Comparison of ENCODE assay signal across 13 mouse cellular contexts in the genomic region with DNA sequence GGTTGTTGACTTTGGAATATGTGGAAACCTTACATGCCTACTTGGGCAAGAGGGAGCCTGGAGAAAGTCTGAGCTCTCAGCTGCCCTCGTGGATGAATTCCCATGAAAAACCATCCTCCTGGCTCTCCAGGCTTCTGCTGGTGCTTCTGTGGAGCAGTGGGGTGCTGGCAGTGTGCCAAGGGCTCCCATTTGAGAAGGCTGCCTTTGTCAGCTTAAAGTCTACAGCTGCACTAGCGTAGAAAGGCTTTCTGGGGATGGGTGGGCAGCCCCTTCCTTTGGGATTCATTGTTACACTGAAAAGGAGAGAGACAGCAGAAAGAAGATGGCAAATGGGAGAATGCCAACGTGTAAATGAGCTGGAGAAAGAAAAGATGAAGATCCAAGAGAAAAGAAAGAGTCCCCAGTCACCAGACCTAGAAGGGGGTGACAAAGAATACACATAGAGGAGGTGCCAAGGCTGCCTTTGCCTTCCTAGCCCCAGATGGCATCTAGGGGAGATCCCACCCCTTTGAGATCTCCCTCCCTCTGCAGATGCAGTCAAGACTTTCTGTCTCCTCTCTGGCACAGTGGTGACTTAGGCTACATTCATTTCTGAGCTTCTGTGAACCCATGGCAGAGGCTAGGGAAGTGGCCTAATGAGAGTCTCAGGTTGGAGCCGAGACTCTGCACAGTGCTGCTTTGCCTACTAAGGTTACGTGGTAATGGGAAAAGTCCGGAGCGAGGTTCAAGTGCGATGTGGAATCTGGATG.
A peak's percentile ranks its signal among the peaks of the same experiment; 100 is the strongest.
DNase-seq lines count a peak whose midpoint lies in the region; ATAC-seq lines count a peak whose summit lies in the region.
"Had no signal": no experiment of that assay in that cellular context is flagged by ENCODE, and none has a peak within 500 bp of the region (broad histone marks: within the 10 kb centered on the region; RNA-seq: fewer than 3 reads in every experiment).

No protein-coding gene starts in this region.

- no peak overlapping the region for H3K4me2 ChIP-seq in midbrain, embryonic 13.5 days (replicated peaks)
- no peak overlapping the region for H3K4me2 ChIP-seq in midbrain, embryonic 16.5 days (ENCODE audit: low read length)
- H3K4me2 ChIP-seq in forebrain, embryonic 16.5 days (ENCODE audit: low read length), result no peak overlapping the region
- H3K4me2 ChIP-seq in hindbrain, embryonic 15.5 days, result no peak overlapping the region
- H3K4me2 ChIP-seq: heart, embryonic 13.5 days; liver, embryonic 13.5 days; stomach, embryonic 15.5 days had no signal

- no peaks in the 10 kb centered on the region for H3K36me3 ChIP-seq in midbrain, embryonic 13.5 days
- H3K36me3 ChIP-seq in midbrain, embryonic 16.5 days (ENCODE audit: control insufficient read depth, insufficient read depth, low read length), result no peaks in the 10 kb centered on the region
- no peaks in the 10 kb centered on the region for H3K36me3 ChIP-seq in forebrain, embryonic 16.5 days (ENCODE audit: control insufficient read depth, insufficient read depth)
- H3K36me3 ChIP-seq in hindbrain, embryonic 15.5 days, result no peaks in the 10 kb centered on the region
- H3K36me3 ChIP-seq: heart, embryonic 13.5 days; liver, embryonic 13.5 days; stomach, embryonic 15.5 days had no signal

- no peaks in the 10 kb centered on the region; the same call in 1 of the 2 replicates for H3K4me1 ChIP-seq in midbrain, embryonic 13.5 days (replicated peaks)
- H3K4me1 ChIP-seq in midbrain, embryonic 16.5 days (ENCODE audit: control insufficient read depth, insufficient read depth, low read length), result no peaks in the 10 kb centered on the region; the same call in 1 of the 2 replicates
- peaks cover 7% of the 10 kb centered on the region for H3K4me1 ChIP-seq in forebrain, embryonic 16.5 days (replicated peaks; ENCODE audit: control insufficient read depth, insufficient read depth, low read length)
- H3K4me1 ChIP-seq in hindbrain, embryonic 15.5 days (replicated peaks), result no peaks in the 10 kb centered on the region
- H3K4me1 ChIP-seq: heart, embryonic 13.5 days; liver, embryonic 13.5 days; stomach, embryonic 15.5 days had no signal

- H3K9me3 ChIP-seq in midbrain, embryonic 13.5 days, result no peaks in the 10 kb centered on the region
- no peaks in the 10 kb centered on the region for H3K9me3 ChIP-seq in midbrain, embryonic 16.5 days (replicated peaks; ENCODE audit: control insufficient read depth, low read length, poor library complexity, severe bottlenecking)
- H3K9me3 ChIP-seq in forebrain, embryonic 16.5 days (ENCODE audit: control insufficient read depth, low read length), result no peaks in the 10 kb centered on the region
- H3K9me3 ChIP-seq in hindbrain, embryonic 15.5 days, result no peaks in the 10 kb centered on the region
- H3K9me3 ChIP-seq: heart, embryonic 13.5 days; liver, embryonic 13.5 days; stomach, embryonic 15.5 days had no signal

- WGBS in midbrain, embryonic 13.5 days, result 75% methylated on average over 8 of the region's 8 CpGs
- 81% methylated on average over 8 of the region's 8 CpGs for WGBS in midbrain, embryonic 16.5 days
- 68% methylated on average over 8 of the region's 8 CpGs for WGBS in forebrain, embryonic 16.5 days
- 69% methylated on average over 8 of the region's 8 CpGs for WGBS in hindbrain, embryonic 15.5 days

- no peak overlapping the region for H3K9ac ChIP-seq in midbrain, embryonic 13.5 days (replicated peaks)
- H3K9ac ChIP-seq in midbrain, embryonic 16.5 days (ENCODE audit: low read depth, low read length), result no peak overlapping the region
- no peak overlapping the region for H3K9ac ChIP-seq in forebrain, embryonic 16.5 days (replicated peaks; ENCODE audit: low read depth, low read length)
- H3K9ac ChIP-seq in hindbrain, embryonic 15.5 days, result no peak overlapping the region
- H3K9ac ChIP-seq: heart, embryonic 13.5 days; liver, embryonic 13.5 days; stomach, embryonic 15.5 days had no signal

- H3K27me3 ChIP-seq in midbrain, embryonic 13.5 days, result no peaks in the 10 kb centered on the region
- no peaks in the 10 kb centered on the region for H3K27me3 ChIP-seq in midbrain, embryonic 16.5 days (ENCODE audit: control insufficient read depth, insufficient read depth, low read depth, low read length)
- H3K27me3 ChIP-seq in forebrain, embryonic 16.5 days (replicated peaks; ENCODE audit: control insufficient read depth, insufficient read depth, low read length), result no peaks in the 10 kb centered on the region
- no peaks in the 10 kb centered on the region for H3K27me3 ChIP-seq in hindbrain, embryonic 15.5 days
- H3K27me3 ChIP-seq: heart, embryonic 13.5 days; liver, embryonic 13.5 days; stomach, embryonic 15.5 days had no signal

- no peak overlapping the region for H3K4me3 ChIP-seq in midbrain, embryonic 13.5 days (replicated peaks)
- H3K4me3 ChIP-seq in midbrain, embryonic 16.5 days (ENCODE audit: low read depth, low read length), result no peak overlapping the region
- no peak overlapping the region for H3K4me3 ChIP-seq in forebrain, embryonic 16.5 days (replicated peaks; ENCODE audit: low read length)
- H3K4me3 ChIP-seq in hindbrain, embryonic 15.5 days, result no peak overlapping the region
- H3K4me3 ChIP-seq: heart, embryonic 13.5 days; liver, embryonic 13.5 days; stomach, embryonic 15.5 days had no signal

- 0 out of 2 replicates have a peak overlapping the region, but pooled peaks have one; percentile 14 for H3K27ac ChIP-seq in midbrain, embryonic 13.5 days
- no peak overlapping the region for H3K27ac ChIP-seq in midbrain, embryonic 16.5 days (ENCODE audit: low read length)
- H3K27ac ChIP-seq in forebrain, embryonic 16.5 days (ENCODE audit: low read length), result peak overlapping the region; percentile 47
- H3K27ac ChIP-seq in hindbrain, embryonic 15.5 days (replicated peaks), result no peak overlapping the region
- H3K27ac ChIP-seq: heart, embryonic 13.5 days; liver, embryonic 13.5 days; stomach, embryonic 15.5 days had no signal

- peak; percentile 34; the same call in 1 of the 2 replicates for ATAC-seq in midbrain, embryonic 13.5 days
- ATAC-seq in midbrain, embryonic 16.5 days, result no peak
- peak; percentile 85 for ATAC-seq in forebrain, embryonic 16.5 days
- peak; percentile 72 for ATAC-seq in hindbrain, embryonic 15.5 days (ENCODE audit: low FRiP score, low read depth)

- DNase-seq in heart, adult 11 months, result peak; percentile 81
- DNase-seq in heart, adult 9 months (ENCODE audit: low spot score in 2 of 2), result no peak
- no peak for DNase-seq in kidney, adult 9 months
- DNase-seq: adrenal gland, postnatal 36 days; cerebellum, adult 9-10 months; gastrocnemius, postnatal 14 days; liver, embryonic 13.5 days had no signal

Comparison
In these comparisons a context has a peak if more than half of its experiments do, and no peak if none do; other contexts are left out.
1. H3K27ac ChIP-seq: peak in midbrain, embryonic 13.5 days (single experiment) and forebrain, embryonic 16.5 days (single experiment); none in midbrain, embryonic 16.5 days (single experiment) and hindbrain, embryonic 15.5 days (single experiment).